Mouse (Mus musculus) myocyte (in vitro differentiated cells): ENCODE measurements around the gene Tnrc18.

Experiments
- CEBPB ChIP-seq: IDR thresholded peaks from 2 replicates; pipeline ENCODE4 v1.6.1; 2011; ENCODE audit warnings: mild to moderate bottlenecking, moderate library complexity; ENCODE audit not compliant: poor library complexity, insufficient read depth, severe bottlenecking
- MAX ChIP-seq: IDR thresholded peaks from one replicate; pipeline ENCODE4 v1.6.1; 2011; ENCODE audit warnings: low read depth, mild to moderate bottlenecking, control low read depth
- MYOD1 ChIP-seq, 3 experiments: IDR thresholded peaks; one replicate each; pipeline ENCODE4 v1.6.1; 2011; ENCODE audit warnings: control low read depth in 2 of 3, low read depth in 2 of 3, mild to moderate bottlenecking in 2 of 3, moderate library complexity in 1 of 3; ENCODE audit not compliant: insufficient read length in 2 of 3, control insufficient read depth in 1 of 3
- MYOG ChIP-seq, 3 experiments: IDR thresholded peaks; one replicate each; pipeline ENCODE4 v1.6.1; 2011; ENCODE audit warnings: control low read depth in 2 of 3, low read depth in 2 of 3, mild to moderate bottlenecking in 2 of 3; ENCODE audit not compliant: insufficient read length in 2 of 3, control insufficient read depth in 1 of 3, insufficient read depth in 1 of 3
- POLR2A ChIP-seq: IDR thresholded peaks from one replicate; pipeline ENCODE4 v1.6.1; 2011; ENCODE audit warnings: low read depth, mild to moderate bottlenecking, control low read depth, moderate library complexity; ENCODE audit not compliant: insufficient read length
- POLR2AphosphoS2 ChIP-seq: IDR thresholded peaks from one replicate; pipeline ENCODE4 v1.6.1; 2011; ENCODE audit warnings: low read depth, control low read depth; ENCODE audit not compliant: insufficient read length
- REST ChIP-seq: IDR thresholded peaks from one replicate; pipeline ENCODE4 v1.6.1; 2011; ENCODE audit warnings: mild to moderate bottlenecking, control low read depth, moderate library complexity; ENCODE audit not compliant: insufficient read depth, insufficient read length
- SRF ChIP-seq: IDR thresholded peaks from one replicate; pipeline ENCODE4 v1.6.1; 2011; ENCODE audit warnings: low read depth; ENCODE audit not compliant: control insufficient read depth, insufficient read length
- TCF12 ChIP-seq: IDR thresholded peaks from one replicate; pipeline ENCODE4 v1.6.1; 2011; ENCODE audit warnings: mild to moderate bottlenecking, control low read depth; ENCODE audit not compliant: poor library complexity, insufficient read depth, severe bottlenecking
- TCF3 ChIP-seq: IDR thresholded peaks from one replicate; pipeline ENCODE4 v1.6.1; 2011; ENCODE audit warnings: low read depth, control low read depth; ENCODE audit not compliant: insufficient read length
- USF1 ChIP-seq: IDR thresholded peaks from one replicate; pipeline ENCODE4 v1.6.1; 2011; ENCODE audit warnings: low read depth, mild to moderate bottlenecking, control low read depth, moderate library complexity

GRCm38 (mm10) chr5:142814711-142815420, 2.6 kb downstream of the Tnrc18 start:
- TF ChIP-seq MAX (no peak), POLR2A (peak; percentile 36), CEBPB (no peak), TCF3 (no peak), POLR2AphosphoS2 (peak; percentile 49), MYOD1 (IDR thresholded peaks at IDR 0.05; ENCODE audit: control insufficient read depth in 1 of 3, insufficient read length in 2 of 3, low read depth in 2 of 3) (no peak), REST (no peak), USF1 (no peak), SRF (no peak), MYOG (IDR thresholded peaks at IDR 0.05; ENCODE audit: control insufficient read depth in 1 of 3, insufficient read depth in 1 of 3, insufficient read length in 2 of 3, low read depth in 2 of 3) (peak in 1 of 3 experiments; percentile 4), TCF12 (no peak)
